Mouse (Mus musculus): ENCODE measurements at regions not wholly inside any gene's neighbourhood (a gene's known extent, or its start where the extent isn't known, plus 50 kb on each side); places are given as distances from the start of the nearest gene placed in this dataset.

DNA sequence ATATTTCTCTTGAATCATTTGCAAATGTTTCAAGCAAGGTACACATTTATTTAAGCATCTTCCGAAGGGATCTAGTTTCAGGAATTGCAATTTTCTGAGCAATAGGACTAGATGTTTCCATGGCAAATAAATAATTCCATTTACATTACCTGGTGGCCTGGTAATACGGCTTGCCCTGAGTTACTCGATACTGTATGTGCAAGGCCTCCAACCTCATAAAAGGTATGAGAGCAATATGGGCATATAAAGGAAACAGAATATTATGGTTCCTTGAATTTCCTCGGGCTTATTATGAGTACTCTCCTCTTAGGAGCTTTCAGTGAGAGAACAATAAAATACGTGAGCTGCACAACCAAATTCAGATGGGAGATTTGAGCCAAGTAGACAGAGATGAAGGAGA is 81.4 kb upstream of the Gm9972 start:
- TF ChIP-seq USF1 (IDR thresholded peaks at IDR 0.05; ENCODE audit: low read depth), result no peak
- TF ChIP-seq CTCF (IDR thresholded peaks at IDR 0.05; ENCODE audit: control insufficient read depth, insufficient read depth, insufficient read length), result no peak
- no peak for TF ChIP-seq MAX (IDR thresholded peaks at IDR 0.05)
- no peak for TF ChIP-seq CEBPB (IDR thresholded peaks at IDR 0.05; ENCODE audit: low read depth)
- TF ChIP-seq MYOD1 (IDR thresholded peaks at IDR 0.05; ENCODE audit: control insufficient read depth, insufficient read length, low read depth), result no peak
